Mouse (Mus musculus) adrenal gland, postnatal 0 days (tissue): Measurements from ENCODE around the gene Gm13271. TPM values are rescaled to one million over a fixed set of nuclear protein-coding genes. Genes with fewer than 3 reads are reported as not detected.

Experiments
- polyA plus RNA-seq: library from polyadenylated mRNA; unstranded; fragments of >200 nt; fragmentation: Nextera tagmentation; extraction: Ambion mirVana; gene quantifications from 2 replicates; pipeline ENCODE4 v1.2.1, GENCODE M21; 2015

Gene Gm13271
- not detected in 2 replicates for polyA plus RNA-seq

DNA sequence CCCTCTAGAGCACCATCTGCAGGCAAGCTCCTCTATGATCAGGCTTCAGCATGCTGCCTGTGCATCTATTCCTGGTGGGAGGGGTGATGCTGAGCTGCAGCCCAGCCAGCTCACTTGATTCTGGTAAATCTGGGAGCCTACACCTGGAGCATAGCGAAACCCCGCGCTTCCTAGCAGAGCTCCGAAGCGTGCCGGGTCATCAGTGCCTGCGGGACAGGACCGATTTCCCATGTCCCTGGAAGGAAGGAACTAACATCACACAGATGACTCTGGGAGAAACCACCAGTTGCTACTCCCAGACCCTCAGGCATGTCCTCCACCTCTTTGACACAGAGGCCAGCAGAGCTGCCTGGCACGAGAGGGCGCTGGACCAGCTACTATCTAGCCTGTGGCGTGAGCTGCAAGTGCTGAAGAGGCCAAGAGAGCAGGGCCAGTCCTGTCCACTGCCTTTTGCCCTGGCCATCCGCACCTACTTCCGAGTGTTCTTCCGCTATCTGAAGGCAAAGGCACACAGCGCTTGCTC lies at the start of gene Gm13271:
TSS of gene Gm13271 (plus strand) at position 51 of the 523 bp plus-strand sequence.

DNA sequence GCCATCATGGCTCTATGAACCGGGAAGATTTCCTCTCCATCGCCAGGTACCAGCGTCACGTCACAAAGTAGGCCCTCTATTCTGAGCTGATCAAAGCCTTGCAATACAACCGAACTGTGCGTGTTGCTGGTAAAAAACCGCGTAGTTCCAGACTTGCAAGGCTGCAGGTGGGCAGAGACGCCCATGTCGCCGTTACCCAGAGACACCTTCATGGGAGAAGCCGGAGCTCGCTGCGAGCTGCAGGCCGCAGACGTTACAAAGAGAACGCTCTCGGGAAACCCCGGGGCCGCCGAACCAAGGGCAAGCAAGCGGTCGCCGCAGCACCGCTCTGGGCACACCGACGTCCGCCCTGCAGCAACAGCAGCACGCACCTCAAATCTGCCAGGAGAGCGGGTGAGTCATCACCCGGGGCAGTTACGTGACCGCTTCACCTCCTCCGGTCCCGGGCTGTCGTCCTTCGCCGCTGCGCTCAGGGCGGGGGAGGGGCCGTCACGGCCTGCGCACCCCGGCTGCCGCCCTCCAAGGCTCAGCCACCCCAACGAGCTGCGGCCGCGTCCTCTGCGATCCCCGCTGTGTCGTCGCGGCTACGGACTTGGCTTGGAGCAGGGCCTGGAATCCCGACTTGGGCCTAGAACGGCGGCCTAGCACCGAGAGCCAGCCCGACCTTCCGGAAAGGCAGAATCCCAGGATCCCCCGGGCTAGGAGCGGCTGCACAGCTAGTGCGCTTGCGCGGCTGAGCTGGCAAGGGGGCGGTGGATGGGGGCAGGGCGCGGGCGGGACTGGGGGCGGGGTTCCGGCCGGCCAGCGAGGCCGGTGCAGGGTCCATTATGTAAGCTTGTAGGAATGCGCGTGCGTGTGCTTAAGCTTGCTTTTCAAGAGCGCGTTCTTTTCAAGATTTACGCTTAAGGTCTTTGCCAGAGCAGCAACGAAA lies 32.6 kb upstream of the Gm13271 start, which contains the start of the genes Gm26566 and Klhl9:
TSS of gene Gm26566 (plus strand) at position 15 of the 931 bp plus-strand sequence.
TSS of gene Klhl9 (minus strand) at position 675 of the 931 bp plus-strand sequence.

DNA sequence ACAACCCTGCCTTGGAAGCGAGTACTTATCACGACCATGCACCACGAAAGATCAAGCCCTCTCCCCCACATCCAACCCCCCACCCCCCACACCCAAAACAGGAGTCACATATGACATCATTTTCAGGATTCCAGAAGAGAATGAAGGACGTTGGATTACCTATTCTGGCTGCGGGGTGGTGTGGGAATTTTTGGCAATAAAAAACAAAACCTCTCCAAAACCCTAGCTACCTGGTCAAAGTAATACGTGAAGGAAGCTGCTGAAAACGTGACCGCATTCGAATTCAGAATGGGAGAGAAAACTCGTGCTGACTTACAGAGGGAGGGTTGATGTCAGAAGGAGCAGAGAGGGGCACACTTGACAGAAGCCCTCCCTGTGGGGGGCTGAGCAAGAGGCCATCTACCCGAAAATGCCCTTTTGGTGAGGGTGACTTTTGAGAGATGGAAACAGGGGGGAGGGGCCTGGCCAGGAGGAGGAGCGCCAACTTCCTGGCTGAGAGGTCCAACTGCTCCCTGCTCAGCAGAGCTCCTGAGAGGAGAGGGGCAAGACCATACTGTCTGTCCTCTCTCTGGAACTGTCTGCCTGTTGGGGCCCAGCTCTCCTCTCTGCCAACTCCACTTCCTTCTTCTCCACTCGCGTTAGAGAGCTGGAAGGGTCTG lies 5.1 kb downstream of the Gm13271 start, which contains the start of gene Gm13283:
TSS of gene Gm13283 (plus strand) at position 510 of the 659 bp plus-strand sequence.

DNA sequence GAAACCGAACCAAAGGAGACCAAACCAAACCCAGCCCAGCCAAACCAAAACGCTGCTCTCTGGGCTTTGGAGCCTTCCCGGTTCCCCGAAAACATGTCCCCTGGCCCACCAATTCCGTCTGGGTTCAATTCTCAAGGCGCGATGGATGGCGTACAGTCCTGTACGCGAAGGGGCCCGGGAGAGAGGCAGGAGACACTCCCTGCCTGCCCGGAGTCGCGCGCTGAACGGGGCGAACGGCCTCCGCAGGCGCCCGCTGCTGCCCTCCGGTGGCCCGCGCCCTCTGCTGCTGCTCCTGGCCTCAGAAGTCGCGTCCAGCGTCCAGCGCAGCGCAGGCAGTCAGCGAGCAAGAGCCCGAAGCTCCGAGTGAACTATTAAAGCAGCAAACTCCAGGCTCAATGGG lies 18.9 kb downstream of the Gm13271 start, which contains the start of gene Gm13290:
TSS of gene Gm13290 (plus strand) at position 301 of the 400 bp plus-strand sequence.

DNA sequence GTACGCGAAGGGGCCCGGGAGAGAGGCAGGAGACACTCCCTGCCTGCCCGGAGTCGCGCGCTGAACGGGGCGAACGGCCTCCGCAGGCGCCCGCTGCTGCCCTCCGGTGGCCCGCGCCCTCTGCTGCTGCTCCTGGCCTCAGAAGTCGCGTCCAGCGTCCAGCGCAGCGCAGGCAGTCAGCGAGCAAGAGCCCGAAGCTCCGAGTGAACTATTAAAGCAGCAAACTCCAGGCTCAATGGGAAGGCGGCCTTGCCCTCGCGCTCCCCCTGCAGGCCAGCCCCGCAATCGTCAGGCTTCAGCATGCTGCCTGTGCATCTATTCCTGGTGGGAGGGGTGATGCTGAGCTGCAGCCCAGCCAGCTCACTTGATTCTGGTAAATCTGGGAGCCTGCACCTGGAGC lies 22.0 kb downstream of the Gm13271 start, which contains the start of gene Gm13289:
TSS of gene Gm13289 (plus strand) at position 301 of the 400 bp plus-strand sequence.

DNA sequence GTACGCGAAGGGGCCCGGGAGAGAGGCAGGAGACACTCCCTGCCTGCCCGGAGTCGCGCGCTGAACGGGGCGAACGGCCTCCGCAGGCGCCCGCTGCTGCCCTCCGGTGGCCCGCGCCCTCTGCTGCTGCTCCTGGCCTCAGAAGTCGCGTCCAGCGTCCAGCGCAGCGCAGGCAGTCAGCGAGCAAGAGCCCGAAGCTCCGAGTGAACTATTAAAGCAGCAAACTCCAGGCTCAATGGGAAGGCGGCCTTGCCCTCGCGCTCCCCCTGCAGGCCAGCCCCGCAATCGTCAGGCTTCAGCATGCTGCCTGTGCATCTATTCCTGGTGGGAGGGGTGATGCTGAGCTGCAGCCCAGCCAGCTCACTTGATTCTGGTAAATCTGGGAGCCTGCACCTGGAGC lies 24.9 kb downstream of the Gm13271 start, which contains the start of gene Gm13272:
TSS of gene Gm13272 (plus strand) at position 301 of the 400 bp plus-strand sequence.

DNA sequence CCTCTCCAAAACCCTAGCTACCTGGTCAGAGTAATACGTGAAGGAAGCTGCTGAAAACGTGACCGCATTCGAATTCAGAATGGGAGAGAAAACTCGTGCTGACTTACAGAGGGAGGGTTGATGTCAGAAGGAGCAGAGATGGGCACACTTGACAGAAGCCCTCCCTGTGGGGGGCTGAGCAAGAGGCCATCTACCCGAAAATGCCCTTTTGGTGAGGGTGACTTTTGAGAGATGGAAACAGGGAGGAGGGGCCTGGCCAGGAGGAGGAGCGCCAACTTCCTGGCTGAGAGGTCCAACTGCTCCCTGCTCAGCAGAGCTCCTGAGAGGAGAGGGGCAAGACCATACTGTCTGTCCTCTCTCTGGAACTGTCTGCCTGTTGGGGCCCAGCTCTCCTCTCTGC lies 27.2 kb downstream of the Gm13271 start, which contains the start of gene Ifnz:
TSS of gene Ifnz (plus strand) at position 301 of the 400 bp plus-strand sequence.

DNA sequence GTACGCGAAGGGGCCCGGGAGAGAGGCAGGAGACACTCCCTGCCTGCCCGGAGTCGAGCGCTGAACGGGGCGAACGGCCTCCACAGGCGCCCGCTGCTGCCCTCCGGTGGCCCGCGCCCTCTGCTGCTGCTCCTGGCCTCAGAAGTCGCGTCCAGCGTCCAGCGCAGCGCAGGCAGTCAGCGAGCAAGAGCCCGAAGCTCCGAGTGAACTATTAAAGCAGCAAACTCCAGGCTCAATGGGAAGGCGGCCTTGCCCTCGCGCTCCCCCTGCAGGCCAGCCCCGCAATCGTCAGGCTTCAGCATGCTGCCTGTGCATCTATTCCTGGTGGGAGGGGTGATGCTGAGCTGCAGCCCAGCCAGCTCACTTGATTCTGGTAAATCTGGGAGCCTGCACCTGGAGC lies 30.7 kb downstream of the Gm13271 start, which contains the start of gene Gm13276:
TSS of gene Gm13276 (plus strand) at position 301 of the 400 bp plus-strand sequence.

DNA sequence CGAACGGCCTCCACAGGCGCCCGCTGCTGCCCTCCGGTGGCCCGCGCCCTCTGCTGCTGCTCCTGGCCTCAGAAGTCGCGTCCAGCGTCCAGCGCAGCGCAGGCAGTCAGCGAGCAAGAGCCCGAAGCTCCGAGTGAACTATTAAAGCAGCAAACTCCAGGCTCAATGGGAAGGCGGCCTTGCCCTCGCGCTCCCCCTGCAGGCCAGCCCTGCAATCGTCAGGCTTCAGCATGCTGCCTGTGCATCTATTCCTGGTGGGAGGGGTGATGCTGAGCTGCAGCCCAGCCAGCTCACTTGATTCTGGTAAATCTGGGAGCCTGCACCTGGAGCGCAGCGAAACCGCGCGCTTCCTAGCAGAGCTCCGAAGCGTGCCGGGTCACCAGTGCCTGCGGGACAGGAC lies 33.7 kb downstream of the Gm13271 start, which contains the start of gene Gm13277:
TSS of gene Gm13277 (plus strand) at position 231 of the 400 bp plus-strand sequence.

DNA sequence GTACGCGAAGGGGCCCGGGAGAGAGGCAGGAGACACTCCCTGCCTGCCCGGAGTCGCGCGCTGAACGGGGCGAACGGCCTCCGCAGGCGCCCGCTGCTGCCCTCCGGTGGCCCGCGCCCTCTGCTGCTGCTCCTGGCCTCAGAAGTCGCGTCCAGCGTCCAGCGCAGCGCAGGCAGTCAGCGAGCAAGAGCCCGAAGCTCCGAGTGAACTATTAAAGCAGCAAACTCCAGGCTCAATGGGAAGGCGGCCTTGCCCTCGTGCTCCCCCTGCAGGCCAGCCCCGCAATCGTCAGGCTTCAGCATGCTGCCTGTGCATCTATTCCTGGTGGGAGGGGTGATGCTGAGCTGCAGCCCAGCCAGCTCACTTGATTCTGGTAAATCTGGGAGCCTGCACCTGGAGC lies 36.6 kb downstream of the Gm13271 start, which contains the start of gene Gm13278:
TSS of gene Gm13278 (plus strand) at position 301 of the 400 bp plus-strand sequence.

DNA sequence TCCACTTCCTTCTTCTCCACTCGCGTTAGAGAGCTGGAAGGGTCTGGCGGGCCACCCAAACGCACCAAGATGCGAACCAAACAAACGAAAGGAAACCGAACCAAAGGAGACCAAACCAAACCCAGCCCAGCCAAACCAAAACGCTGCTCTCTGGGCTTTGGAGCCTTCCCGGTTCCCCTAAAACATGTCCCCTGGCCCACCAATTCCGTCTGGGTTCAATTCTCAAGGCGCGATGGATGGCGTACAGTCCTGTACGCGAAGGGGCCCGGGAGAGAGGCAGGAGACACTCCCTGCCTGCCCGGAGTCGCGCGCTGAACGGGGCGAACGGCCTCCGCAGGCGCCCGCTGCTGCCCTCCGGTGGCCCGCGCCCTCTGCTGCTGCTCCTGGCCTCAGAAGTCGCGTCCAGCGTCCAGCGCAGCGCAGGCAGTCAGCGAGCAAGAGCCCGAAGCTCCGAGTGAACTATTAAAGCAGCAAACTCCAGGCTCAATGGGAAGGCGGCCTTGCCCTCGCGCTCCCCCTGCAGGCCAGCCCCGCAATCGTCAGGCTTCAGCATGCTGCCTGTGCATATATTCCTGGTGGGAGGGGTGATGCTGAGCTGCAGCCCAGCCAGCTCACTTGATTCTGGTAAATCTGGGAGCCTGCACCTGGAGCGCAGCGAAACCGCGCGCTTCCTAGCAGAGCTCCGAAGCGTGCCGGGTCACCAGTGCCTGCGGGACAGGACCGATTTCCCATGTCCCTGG lies 39.4 kb downstream of the Gm13271 start, which contains the start of gene Gm13275:
TSS of gene Gm13275 (plus strand) at position 552 of the 740 bp plus-strand sequence.

DNA sequence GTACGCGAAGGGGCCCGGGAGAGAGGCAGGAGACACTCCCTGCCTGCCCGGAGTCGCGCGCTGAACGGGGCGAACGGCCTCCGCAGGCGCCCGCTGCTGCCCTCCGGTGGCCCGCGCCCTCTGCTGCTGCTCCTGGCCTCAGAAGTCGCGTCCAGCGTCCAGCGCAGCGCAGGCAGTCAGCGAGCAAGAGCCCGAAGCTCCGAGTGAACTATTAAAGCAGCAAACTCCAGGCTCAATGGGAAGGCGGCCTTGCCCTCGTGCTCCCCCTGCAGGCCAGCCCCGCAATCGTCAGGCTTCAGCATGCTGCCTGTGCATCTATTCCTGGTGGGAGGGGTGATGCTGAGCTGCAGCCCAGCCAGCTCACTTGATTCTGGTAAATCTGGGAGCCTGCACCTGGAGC lies 42.4 kb downstream of the Gm13271 start, which contains the start of gene Gm13279:
TSS of gene Gm13279 (plus strand) at position 301 of the 400 bp plus-strand sequence.

DNA sequence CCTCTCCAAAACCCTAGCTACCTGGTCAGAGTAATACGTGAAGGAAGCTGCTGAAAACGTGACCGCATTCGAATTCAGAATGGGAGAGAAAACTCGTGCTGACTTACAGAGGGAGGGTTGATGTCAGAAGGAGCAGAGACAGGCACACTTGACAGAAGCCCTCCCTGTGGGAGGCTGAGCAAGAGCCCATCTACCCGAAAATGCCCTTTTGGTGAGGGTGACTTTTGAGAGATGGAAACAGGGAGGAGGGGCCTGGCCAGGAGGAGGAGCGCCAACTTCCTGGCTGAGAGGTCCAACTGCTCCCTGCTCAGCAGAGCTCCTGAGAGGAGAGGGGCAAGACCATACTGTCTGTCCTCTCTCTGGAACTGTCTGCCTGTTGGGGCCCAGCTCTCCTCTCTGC lies 44.7 kb downstream of the Gm13271 start, which contains the start of gene Gm13285:
TSS of gene Gm13285 (plus strand) at position 301 of the 400 bp plus-strand sequence.

DNA sequence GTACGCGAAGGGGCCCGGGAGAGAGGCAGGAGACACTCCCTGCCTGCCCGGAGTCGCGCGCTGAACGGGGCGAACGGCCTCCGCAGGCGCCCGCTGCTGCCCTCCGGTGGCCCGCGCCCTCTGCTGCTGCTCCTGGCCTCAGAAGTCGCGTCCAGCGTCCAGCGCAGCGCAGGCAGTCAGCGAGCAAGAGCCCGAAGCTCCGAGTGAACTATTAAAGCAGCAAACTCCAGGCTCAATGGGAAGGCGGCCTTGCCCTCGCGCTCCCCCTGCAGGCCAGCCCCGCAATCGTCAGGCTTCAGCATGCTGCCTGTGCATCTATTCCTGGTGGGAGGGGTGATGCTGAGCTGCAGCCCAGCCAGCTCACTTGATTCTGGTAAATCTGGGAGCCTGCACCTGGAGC lies 48.3 kb downstream of the Gm13271 start, which contains the start of gene Gm13287:
TSS of gene Gm13287 (plus strand) at position 301 of the 400 bp plus-strand sequence.

Other genes starting within 250 kb of the Gm13271 start
- not detected in 2 replicates for gene Ifnb1, start 232.1 kb upstream of the Gm13271 start, polyA plus RNA-seq
- not detected in 2 replicates for gene Ifna15, start 196.6 kb upstream of the Gm13271 start, polyA plus RNA-seq
- gene Ifna14, start 183.1 kb upstream of the Gm13271 start, polyA plus RNA-seq: not detected in 2 replicates
- gene Ifna9, start 162.5 kb upstream of the Gm13271 start, polyA plus RNA-seq: not detected in 2 replicates
- gene Ifna12, start 151.5 kb upstream of the Gm13271 start, polyA plus RNA-seq: not detected in 2 replicates
- gene C87499, start 120.5 kb upstream of the Gm13271 start, polyA plus RNA-seq: not detected in 2 replicates
- gene Ifna13, start 110.4 kb upstream of the Gm13271 start, polyA plus RNA-seq: not detected in 2 replicates
- gene Ifna16, start 77.9 kb upstream of the Gm13271 start, polyA plus RNA-seq: not detected in 2 replicates
- not detected in 2 replicates for gene Ifna2, start 71.0 kb upstream of the Gm13271 start, polyA plus RNA-seq
- gene Ifnab, start 63.5 kb upstream of the Gm13271 start, polyA plus RNA-seq: not detected in 2 replicates
- gene Gm26566, start 33.1 kb upstream of the Gm13271 start, polyA plus RNA-seq: 0.43 and 0.80 TPM in 2 replicates
- gene Klhl9, start 32.4 kb upstream of the Gm13271 start, polyA plus RNA-seq: 46.9 and 55.5 TPM in 2 replicates
- 0.28 TPM in 1 of 2 replicates, not detected in the other for gene Gm13283, start 5.3 kb downstream of the Gm13271 start, polyA plus RNA-seq
- 0.35 TPM in 1 of 2 replicates, not detected in the other for gene Gm13290, start 19.0 kb downstream of the Gm13271 start, polyA plus RNA-seq
- not detected in 2 replicates for gene Gm13289, start 22.1 kb downstream of the Gm13271 start, polyA plus RNA-seq
- not detected in 2 replicates for gene Gm13272, start 25.0 kb downstream of the Gm13271 start, polyA plus RNA-seq
- not detected in 2 replicates for gene Ifnz, start 27.3 kb downstream of the Gm13271 start, polyA plus RNA-seq
- gene Gm13276, start 30.8 kb downstream of the Gm13271 start, polyA plus RNA-seq: not detected in 2 replicates
- gene Gm13277, start 33.8 kb downstream of the Gm13271 start, polyA plus RNA-seq: not detected in 2 replicates
- not detected in 2 replicates for gene Gm13278, start 36.7 kb downstream of the Gm13271 start, polyA plus RNA-seq
- not detected in 2 replicates for gene Gm13275, start 39.6 kb downstream of the Gm13271 start, polyA plus RNA-seq
- not detected in 2 replicates for gene Gm13279, start 42.5 kb downstream of the Gm13271 start, polyA plus RNA-seq
- gene Gm13285, start 44.8 kb downstream of the Gm13271 start, polyA plus RNA-seq: 0.70 and 1.2 TPM in 2 replicates
- gene Gm13287, start 48.4 kb downstream of the Gm13271 start, polyA plus RNA-seq: not detected in 2 replicates
- not detected in 2 replicates for gene Gm13288, start 50.7 kb downstream of the Gm13271 start, polyA plus RNA-seq
- not detected in 2 replicates for gene Ifna7, start 61.4 kb downstream of the Gm13271 start, polyA plus RNA-seq
- not detected in 2 replicates for gene Ifna11, start 65.1 kb downstream of the Gm13271 start, polyA plus RNA-seq
- not detected in 2 replicates for gene Ifna6, start 72.5 kb downstream of the Gm13271 start, polyA plus RNA-seq
- gene Ifna5, start 80.7 kb downstream of the Gm13271 start, polyA plus RNA-seq: not detected in 2 replicates
- not detected in 2 replicates for gene Ifna4, start 87.0 kb downstream of the Gm13271 start, polyA plus RNA-seq
- not detected in 2 replicates for gene Ifna1, start 95.2 kb downstream of the Gm13271 start, polyA plus RNA-seq
- gene Ifne, start 125.3 kb downstream of the Gm13271 start, polyA plus RNA-seq: not detected in 2 replicates